Mouse (Mus musculus): ENCODE measurements around the gene Ddost.

Gene Ddost

DNA sequence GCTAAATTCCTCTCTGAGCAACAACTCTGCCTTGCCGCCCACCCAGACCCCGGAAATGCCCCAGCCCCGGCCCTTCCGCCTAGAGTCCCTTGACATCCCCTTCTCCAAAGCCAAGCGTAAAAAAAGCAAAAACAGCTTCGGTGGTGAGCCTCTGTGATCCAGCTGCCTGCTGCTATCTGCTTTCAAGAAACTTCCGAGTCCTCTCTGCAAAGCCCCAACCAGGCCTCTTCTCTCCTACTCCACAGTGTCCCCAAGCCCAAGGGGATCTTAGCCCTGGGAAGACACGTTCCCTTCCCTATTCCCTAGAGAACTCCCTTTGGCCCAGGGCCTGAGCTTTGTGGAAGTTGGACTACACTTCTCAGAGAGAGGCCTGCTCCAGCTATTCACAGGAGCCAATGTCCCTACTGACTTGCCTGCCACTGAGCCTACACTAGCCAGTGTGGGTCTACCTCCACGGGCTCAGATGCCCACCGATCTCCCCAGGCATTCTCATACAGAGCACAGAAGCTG, 3.2 kb upstream of the Ddost start:
- POLR2A ChIA-PET = interaction anchor here in 1 of 4 experiments (0.6 kb wide), 1 partner anchor 61 kb away, joined by 3 read pairs; no protein-coding TSS in a partner anchor

DNA sequence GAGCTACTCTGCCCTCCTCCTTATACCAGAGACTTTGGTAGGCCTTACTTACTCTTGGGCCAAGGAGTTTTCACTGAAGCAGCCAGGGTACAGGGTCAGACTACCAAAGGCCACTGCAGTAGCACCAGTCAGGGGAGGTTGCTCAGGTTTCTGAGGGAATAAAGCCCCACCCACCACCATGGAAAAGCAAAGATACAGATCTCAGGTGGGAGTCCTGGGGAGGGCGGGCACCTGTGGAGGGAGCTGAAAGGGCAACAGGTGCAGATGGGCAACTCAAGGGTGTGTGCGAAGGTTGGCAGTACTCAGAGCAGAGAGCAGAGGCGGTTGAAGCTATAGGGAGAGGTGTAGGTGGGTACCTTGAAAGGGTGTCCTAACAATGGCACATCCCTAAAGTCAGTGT, 1.5 kb upstream of the Ddost start:
- ChIA-PET POLR2A (interaction anchor here in 2 of 4 experiments (0.5 to 3.0 kb wide), 3 partner anchors 12 to 100 kb away, joined by 3 to 16 read pairs (median 3); no protein-coding TSS in a partner anchor), CTCF (interaction anchor here in 2 of 4 experiments (0.9 to 2.8 kb wide), 4 partner anchors 13 to 21 kb away, joined by 3 to 18 read pairs (median 11); no protein-coding TSS in a partner anchor)

More for the DNA sequence above, 3.2 kb upstream of the Ddost start:
- CTCF ChIA-PET = interaction anchor here in 3 of 4 experiments (0.7 to 2.0 kb wide), 8 partner anchors 10 to 698 kb away, joined by 3 to 6 read pairs (median 3); no protein-coding TSS in a partner anchor

DNA sequence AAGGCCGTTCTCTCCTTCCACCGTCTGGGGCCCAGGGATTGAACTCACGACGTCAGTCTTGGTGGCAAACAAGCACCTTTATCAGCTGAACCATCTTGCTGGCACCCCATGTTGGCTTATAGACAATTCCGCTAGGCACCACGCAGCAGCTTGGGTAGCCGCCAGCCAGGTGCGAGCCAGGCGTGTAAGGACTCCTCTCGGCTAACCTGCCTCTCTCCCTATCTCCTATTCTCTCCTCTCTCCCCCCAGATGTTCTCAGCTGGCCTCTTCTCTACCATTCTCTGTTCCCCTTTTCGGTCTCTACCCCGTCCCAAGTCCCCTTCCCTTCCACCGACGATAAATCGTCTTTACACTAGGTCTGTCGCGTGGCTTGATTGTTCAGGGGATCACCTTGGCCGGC, 788 bp upstream of the Ddost start:
- POLR2A ChIA-PET = interaction anchor here in 3 of 4 experiments (0.7 to 3.0 kb wide), 14 partner anchors 8 to 889 kb away, joined by 3 to 16 read pairs (median 4); partner anchors contain the start of genes Hp1bp3 (in 2 of the 3), Capzb (in 1 of the 3) and Mul1 (in 1 of the 3)
- CTCF ChIA-PET = interaction anchor here (0.6 to 2.8 kb wide), 12 partner anchors 13 to 1179 kb away, joined by 3 to 18 read pairs (median 6); no protein-coding TSS in a partner anchor

DNA sequence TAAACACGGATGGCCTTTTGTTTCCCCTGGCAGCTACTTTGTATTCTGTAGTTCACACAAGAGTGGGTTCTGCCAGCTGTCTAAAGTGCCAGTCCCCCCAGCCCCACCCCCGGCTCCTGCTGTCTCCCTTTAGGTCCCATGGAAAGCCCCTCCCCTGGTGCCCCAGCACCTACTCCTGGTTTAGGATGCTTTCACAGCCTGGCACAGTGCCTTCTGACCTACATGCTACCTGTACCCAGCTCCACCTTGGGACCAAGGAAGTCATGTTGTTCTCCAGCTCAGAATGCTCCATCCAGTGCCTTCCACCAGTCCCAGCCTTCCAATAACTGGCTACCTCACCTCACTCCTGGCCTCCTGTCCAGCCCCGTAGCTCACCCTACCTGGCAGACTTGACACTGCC, 2.5 kb downstream of the Ddost start:
- CTCF ChIA-PET = interaction anchor here in 1 of 4 experiments (0.7 kb wide), 1 partner anchor 8 kb away, joined by 4 read pairs; no protein-coding TSS in a partner anchor
- POLR2A ChIA-PET = no interaction called here

DNA sequence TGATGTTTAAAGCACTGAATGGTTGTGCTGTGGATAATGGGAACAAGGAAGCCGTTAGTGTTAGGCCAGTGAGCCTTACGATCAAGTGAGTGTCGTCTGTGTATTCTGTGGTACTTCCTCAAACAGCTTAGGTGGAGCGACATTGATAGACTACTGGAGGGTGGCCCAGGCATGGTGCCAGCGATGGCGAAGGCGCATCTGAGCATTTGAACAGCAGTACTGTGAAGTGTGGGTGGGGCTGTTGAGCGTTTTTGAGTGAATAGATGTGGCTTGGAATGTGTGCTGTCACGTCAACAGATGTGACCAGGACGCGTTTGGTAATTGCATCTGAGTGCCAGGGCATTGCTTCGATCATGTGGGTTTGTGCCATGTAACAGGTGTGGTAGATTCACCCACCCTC, 3.2 kb downstream of the Ddost start:
- ChIA-PET CTCF (no interaction called here), POLR2A (interaction anchor here in 1 of 4 experiments (0.6 to 1.4 kb wide), 2 partner anchors 18 to 97 kb away, joined by 3 to 6 read pairs; partner anchors contain the start of gene Pink1)

DNA sequence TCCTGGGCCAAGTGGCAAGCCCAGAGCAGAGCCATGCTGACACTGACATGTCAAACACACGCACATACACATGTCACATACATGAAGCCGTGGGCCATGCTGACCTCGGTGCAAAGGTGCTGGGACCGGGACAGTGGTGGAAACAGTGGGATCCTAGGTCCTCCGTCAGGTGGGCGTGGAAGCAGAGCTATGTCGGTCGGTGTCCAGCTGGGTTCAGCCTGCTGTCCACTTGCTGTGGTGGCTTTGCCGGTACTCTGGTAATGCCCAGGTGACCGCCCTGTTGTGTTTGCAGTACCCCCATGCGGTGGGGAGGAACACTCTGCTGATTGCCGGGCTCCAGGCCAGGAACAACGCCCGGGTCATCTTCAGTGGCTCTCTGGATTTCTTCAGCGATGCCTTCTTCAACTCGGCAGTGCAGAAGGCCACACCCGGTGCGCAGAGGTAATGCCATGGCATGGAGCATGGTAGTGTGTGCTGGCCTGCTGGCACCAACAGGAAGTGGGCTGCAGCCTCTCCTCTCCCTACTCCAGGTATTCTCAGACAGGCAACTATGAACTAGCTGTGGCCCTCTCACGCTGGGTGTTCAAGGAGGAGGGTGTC, 5.9 kb downstream of the Ddost start:
- CTCF ChIA-PET = interaction anchor here (0.5 to 1.8 kb wide), 10 partner anchors 9 to 546 kb away, joined by 3 to 6 read pairs (median 3); no protein-coding TSS in a partner anchor

DNA sequence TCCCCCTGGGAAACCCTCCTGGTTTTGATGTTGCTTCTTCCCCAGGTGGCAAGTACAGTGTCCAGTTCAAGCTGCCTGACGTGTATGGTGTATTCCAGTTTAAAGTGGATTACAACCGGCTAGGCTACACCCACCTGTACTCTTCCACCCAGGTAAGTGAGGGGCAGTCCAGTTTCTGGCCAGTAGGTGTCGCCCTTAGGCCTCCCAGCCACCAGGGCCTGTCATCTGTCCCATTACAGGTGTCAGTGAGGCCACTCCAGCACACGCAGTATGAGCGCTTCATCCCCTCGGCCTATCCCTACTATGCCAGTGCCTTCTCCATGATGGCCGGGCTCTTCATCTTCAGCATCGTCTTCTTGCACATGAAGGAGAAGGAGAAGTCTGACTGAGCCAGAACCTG, 7.1 kb downstream of the Ddost start:
- POLR2A ChIA-PET = interaction anchor here in 1 of 4 experiments (1.1 kb wide), 1 partner anchor 117 kb away, joined by 3 read pairs; no protein-coding TSS in a partner anchor
- CTCF ChIA-PET = interaction anchor here in 2 of 4 experiments (0.7 to 1.8 kb wide), 8 partner anchors 8 to 544 kb away, joined by 3 to 6 read pairs (median 4); no protein-coding TSS in a partner anchor

More for the DNA sequence above, 5.9 kb downstream of the Ddost start:
- POLR2A ChIA-PET = no interaction called here

DNA sequence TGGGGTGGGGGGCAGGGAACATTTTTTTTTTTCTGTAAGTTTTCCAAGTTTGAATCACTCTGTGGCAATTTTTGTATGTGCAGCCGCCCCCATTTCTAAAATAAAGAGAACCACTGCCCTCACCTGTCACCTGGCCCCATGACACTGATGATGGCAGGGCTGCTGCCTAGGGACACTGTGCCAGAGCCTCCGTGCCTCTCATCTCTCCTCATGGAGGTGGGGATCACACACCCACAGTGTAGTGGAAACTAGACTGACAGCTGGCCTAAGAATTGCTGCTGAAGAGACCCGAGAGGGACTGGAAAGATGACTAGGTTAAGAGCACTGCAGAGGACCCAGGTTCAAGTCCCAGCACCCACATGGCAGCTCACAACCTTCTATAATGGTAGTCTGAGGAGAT, 7.6 kb downstream of the Ddost start:
- ChIA-PET POLR2A (interaction anchor here in 1 of 4 experiments (1.1 kb wide), 1 partner anchor 117 kb away, joined by 3 read pairs; no protein-coding TSS in a partner anchor), CTCF (interaction anchor here in 2 of 4 experiments (0.7 to 1.8 kb wide), 2 partner anchors 118 to 481 kb away, joined by 3 to 6 read pairs; no protein-coding TSS in a partner anchor)

DNA sequence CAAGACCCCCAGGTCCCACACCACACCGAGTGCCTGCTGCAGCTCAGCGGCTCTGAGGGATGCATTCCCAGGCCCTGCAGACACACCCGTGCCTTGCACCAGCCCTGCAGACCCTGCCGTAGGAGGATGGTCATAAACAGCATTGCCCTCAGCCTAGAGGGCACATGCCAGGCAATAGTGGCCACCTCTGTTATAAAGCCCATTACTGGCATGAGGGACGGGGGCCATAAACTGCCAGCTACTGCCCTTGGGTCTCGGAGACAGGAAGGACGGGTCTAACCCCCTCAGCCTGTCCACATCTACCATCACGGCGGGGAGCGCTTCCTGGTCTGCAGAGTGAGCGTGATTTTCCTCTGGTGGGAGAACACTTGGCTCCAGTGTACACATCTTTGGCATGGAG, 8.5 kb downstream of the Ddost start:
- CTCF ChIA-PET = interaction anchor here in 1 of 4 experiments (0.6 kb wide), 1 partner anchor 1288 kb away, joined by 11 read pairs; no protein-coding TSS in a partner anchor

DNA sequence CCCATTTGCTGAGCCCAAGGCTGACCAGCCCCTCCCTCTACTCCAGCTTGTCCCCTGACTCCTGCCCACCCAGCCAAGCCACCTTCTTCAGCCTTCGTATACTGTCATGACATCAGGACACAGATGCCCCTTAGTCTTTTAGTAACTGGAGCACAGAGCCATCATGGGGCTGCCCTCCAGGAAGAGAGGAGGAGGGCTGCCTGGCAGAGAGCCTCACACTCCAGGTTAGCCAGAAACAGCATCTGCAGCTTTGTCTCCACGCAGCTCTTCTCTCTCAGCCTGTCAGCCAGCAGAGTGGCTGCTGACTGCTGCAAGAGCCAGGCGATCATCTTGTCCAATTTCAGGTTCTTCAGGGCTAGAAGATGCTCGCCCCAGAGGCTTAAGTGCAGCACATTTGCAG, 9.3 kb downstream of the Ddost start:
- CTCF ChIA-PET = interaction anchor here in 3 of 4 experiments (0.6 to 4.7 kb wide), 4 partner anchors 12 to 526 kb away, joined by 3 to 20 read pairs (median 3); partner anchors contain the start of gene Pink1 (in 1 of the 3)

More for the DNA sequence above, 8.5 kb downstream of the Ddost start:
- POLR2A ChIA-PET = interaction anchor here in 1 of 4 experiments (3.7 kb wide), 1 partner anchor 9 kb away, joined by 16 read pairs; the partner anchor contains the start of gene Ddost

DNA sequence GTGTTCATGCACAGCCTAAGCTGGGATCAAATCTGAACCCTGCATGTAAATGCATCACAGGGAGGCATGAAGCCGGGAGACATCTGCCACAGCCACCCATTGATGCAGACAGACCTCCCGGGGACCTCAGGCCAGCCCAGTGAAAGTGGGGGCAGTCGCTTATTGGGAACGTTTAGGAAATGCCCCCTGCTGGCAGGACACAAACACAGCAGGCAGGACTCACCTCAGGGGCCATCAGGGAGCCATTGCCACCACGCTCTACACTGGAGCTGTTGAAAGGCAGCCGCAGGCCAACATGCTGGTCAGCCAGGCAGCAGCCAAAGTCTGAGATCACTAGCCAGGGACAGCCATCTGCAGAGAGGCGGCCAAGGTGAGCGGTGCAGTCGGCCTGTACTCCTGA, 11.3 kb downstream of the Ddost start:
- CTCF ChIA-PET = interaction anchor here (0.5 to 6.1 kb wide), 56 partner anchors 9 to 1037 kb away, joined by 3 to 38 read pairs (median 4); partner anchors contain the start of genes Ddost (in 2 of the 4), Mul1 (in 2 of the 4), Pink1 (in 2 of the 4) and Cda (in 1 of the 4)
- POLR2A ChIA-PET = interaction anchor here in 3 of 4 experiments (0.5 to 3.7 kb wide), 6 partner anchors 11 to 1728 kb away, joined by 3 to 16 read pairs (median 6); partner anchors contain the start of genes Ddost (in 1 of the 3) and Pink1 (in 1 of the 3)

More for the DNA sequence above, 9.3 kb downstream of the Ddost start:
- POLR2A ChIA-PET = interaction anchor here in 1 of 4 experiments (3.7 kb wide), 1 partner anchor 10 kb away, joined by 16 read pairs; the partner anchor contains the start of gene Ddost

DNA sequence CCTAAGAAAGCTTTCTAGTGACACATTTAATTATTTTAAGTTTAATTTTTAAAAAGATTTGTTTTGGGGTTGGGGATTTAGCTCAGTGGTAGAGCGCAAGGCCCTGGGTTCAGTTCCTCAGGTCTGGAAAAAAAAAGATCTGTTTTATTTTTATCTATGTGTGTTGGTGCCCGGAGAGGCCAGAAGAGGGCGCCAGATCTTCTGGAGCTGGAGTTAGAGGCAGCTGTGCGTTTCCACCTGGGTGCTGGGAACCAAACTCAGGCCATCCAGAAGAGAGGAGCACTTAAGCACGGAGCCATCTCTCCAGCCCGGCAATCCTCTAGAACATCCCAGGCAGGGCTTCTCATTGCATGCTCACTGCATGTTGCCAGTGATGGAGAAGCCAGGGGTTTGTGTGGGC, 11.8 kb downstream of the Ddost start:
- POLR2A ChIA-PET = interaction anchor here in 3 of 4 experiments (0.5 to 3.7 kb wide), 5 partner anchors 10 to 1727 kb away, joined by 3 to 16 read pairs (median 7); partner anchors contain the start of genes Ddost (in 1 of the 3) and Pink1 (in 1 of the 3)
- CTCF ChIA-PET = interaction anchor here (0.5 to 6.1 kb wide), 61 partner anchors 10 to 1036 kb away, joined by 3 to 38 read pairs (median 3); partner anchors contain the start of genes Ddost (in 3 of the 4), Mul1 (in 2 of the 4), Pink1 (in 2 of the 4) and Cda (in 1 of the 4)

DNA sequence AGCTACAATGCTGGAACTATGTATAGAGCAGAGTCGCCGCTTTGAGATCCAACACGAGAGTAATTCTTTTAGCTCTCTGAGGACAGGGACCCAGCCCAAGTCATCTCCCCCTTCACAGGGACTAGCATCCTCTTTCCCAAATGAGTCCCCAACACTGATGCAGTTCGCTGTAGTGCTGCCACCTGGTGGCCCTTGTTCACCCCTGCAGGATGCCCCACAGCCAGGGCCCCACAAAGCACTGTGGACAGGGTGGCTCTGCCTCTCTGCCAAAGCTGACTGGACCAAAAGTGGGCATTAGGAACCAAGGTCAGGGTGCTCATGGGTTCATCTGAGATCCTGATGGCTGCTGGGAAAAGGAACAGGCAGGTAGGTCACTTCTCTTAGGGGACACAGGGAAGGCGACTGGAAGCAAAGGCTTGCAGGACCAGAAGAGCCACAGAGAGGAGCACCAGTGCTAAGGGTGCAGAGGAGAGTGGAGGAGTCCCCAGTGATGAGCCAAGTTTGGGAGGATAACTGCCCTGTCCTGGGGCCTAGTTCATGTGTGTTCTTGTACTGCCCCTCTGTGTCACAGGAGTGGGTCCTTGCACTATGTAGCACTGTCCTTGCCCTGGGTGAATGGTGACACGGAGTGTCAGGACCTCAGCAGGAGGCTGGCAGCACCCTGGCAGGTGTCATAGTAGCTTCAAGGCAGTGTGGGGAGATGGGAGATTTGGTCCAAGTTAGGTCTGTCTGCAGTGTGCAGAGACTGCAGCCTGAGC, 14.2 kb downstream of the Ddost start:
- ChIA-PET CTCF (interaction anchor here (0.6 to 6.1 kb wide), 46 partner anchors 7 to 798 kb away, joined by 3 to 38 read pairs (median 4); partner anchors contain the start of gene Ddost (in 2 of the 4)), POLR2A (interaction anchor here in 3 of 4 experiments (0.6 to 1.1 kb wide), 5 partner anchors 43 to 123 kb away, joined by 3 to 5 read pairs (median 3); no protein-coding TSS in a partner anchor)

DNA sequence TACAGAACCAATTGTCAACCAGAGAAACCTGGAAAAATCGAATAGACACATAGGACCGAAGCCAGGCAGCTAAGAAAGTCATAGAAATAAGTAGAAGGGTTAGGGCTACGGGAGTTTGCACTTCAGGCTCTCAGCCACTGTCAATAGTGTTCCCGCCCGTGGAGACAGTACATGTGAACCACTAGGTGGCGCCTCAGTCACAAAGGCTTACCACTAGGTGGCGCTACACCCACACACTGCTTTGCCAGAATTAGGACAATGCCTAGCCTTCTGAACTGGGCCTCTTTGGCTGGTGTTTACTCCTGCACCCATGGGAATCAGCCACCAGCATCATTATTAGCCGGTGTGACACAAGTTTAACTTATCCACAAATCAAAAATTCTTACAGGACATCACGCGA, 15.0 kb downstream of the Ddost start:
- CTCF ChIA-PET = interaction anchor here (0.6 to 6.1 kb wide), 40 partner anchors 8 to 832 kb away, joined by 3 to 38 read pairs (median 4); partner anchors contain the start of gene Ddost (in 1 of the 4)
- POLR2A ChIA-PET = interaction anchor here in 1 of 4 experiments (0.6 to 1.1 kb wide), 2 partner anchors 61 to 76 kb away, joined by 3 read pairs; partner anchors contain the start of gene Fam43b

DNA sequence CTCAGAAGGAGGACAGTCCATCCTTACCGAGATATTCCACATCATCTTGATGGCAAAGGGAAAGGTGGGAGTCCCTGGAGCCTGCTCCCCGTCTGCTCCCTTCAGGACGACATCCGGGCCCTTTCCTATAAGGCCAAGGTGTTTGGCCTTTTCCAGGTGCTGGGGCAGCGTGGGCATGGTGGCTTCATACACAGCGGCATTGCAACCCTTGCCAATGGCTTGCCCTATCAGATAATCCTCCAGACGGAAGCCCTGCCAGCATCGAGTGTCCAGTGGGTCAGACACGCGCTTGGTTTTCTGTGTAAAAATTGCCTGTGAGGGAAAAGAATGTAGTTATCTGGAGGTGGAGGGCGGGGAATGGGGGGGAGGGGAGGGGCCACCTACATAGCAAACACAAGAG, 16.2 kb downstream of the Ddost start:
- CTCF ChIA-PET = interaction anchor here in 2 of 4 experiments (1.0 to 6.1 kb wide), 5 partner anchors 9 to 109 kb away, joined by 3 to 38 read pairs (median 25); no protein-coding TSS in a partner anchor

DNA sequence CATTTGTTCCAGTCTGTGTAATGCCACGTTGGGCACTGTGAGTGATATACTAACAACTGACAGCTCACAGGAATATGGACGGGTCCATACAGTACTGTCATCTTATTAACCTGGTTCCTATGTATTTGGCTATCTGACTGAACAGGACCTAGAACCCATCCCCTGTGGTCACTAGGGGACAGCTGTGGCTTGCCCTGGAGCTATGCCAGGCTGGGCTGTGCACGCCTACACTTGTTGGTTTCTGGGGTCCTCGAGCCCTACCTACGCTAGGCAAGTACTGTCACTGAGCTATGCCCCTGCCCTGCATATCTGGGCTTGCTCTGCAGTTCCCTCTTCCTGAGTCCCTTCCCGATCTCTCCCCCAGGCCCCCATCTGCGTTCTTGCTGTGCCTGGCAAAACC, 17.0 kb downstream of the Ddost start:
- POLR2A ChIA-PET = no interaction called here
- CTCF ChIA-PET = interaction anchor here in 3 of 4 experiments (0.6 to 1.3 kb wide), 7 partner anchors 14 to 708 kb away, joined by 3 to 6 read pairs (median 3); partner anchors contain the start of gene Fam43b (in 1 of the 3)

More for the DNA sequence above, 16.2 kb downstream of the Ddost start:
- POLR2A ChIA-PET = no interaction called here

DNA sequence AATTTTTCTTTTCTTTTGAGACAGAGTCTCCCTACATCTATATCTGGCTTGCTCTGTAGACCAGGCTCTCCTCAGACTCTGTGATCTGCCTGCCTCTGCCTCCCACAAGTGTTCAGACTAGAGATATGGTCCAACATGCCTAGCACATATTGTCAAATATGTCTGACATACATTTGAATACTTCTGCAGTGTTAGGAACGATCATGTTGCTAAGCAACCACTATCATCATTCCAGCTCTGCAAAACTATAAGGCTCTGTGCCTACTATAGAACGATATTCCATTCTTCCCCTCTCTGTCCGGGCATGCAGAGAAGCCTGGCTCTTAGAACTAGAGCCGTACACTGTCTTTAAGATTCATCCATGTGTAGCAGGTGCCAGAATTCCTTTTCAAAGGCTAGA, 18.2 kb downstream of the Ddost start:
- ChIA-PET CTCF (interaction anchor here in 1 of 4 experiments (1.2 kb wide), 1 partner anchor 40 kb away, joined by 3 read pairs; no protein-coding TSS in a partner anchor), POLR2A (interaction anchor here in 1 of 4 experiments (0.6 to 1.3 kb wide), 2 partner anchors 19 to 221 kb away, joined by 3 read pairs; partner anchors contain the start of gene Ddost)
